Mouse (Mus musculus): ENCODE measurements around the gene Zbtb25.

Gene Zbtb25

DNA sequence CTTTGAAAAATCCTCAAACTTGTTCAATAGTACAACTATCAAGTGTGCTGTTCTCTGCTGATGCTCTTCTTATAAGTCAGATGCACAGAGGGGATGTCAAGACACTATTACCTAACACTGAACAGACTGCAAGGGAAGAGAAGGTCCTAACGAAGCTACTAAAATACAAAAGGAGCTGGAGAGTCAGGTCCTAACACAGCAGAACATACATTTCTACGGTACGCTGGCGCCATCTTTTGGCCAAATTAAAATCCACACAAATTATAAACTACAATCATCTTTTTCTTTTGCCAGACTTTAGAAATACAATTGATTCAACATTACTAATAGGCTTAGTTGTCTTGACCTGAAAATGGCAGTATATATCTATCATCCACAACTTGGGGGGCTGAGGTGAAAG is 28.3 kb downstream of the Zbtb25 start:
- DNase-seq (ENCODE audit: low read depth in 1 of 2, low spot score in 2 of 2) = peak in 1 of 2 experiments; percentile 19

DNA sequence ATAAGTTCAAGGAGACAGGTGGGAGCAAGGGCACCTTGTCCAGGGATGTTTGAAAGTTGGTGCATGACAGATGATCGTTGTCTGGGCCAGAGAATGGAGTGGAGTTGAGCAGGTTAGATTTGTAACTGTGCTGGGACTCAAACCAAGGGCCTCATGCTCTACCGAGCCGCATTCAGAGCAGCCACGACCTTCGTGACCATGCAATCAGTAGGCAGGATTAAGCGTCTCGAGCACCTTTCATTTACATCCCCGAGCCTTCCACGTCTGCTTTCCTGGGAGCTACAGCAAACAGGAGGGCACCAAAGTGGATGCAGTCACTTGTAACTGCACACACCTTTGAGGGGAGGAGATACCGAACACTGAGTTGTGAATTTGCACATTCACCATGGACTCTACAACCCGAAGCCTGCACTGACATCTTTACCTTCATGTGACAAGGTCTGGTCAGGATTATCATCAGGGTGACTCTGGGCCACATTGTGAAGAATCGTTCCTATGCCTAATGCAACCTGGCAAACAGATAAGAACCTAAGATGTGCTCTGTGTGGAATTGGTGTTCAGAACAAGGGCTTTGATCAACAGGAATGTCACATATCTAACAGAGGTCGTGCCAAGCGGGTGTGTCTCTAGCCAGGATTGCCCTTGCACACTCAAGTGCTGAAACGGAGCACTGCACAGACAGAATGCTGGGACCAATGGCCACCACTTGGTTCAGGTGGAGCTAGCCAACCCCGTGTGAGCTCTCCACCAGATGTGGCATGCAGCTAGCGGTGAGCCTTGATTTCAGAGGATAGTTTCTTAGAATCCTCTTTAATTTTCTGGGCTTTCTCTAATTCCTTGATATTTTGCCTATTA is 33.1 kb downstream of the Zbtb25 start:
- no peak for DNase-seq (ENCODE audit: low read depth in 1 of 2, low spot score in 2 of 2)

DNA sequence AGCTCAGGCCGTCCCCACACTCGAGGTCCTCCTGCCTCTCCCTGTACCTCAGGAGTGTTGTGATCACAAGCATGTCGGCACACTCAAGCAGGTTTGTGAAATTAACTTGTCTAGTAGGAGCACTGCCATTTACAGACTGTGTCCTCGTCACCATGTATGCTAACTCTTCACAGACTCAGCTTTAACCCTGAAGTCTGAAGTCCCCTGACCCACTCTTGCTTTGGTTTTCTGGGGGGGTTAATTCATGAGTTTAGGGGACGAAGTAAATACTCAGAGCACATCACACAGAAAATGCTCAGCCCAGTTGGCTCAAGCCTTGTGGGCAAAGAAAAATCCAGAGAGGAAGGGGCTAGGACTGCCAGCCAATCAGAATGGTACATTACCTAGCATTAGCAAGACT is 33.8 kb downstream of the Zbtb25 start:
- DNase-seq (ENCODE audit: low read depth in 1 of 2, low spot score in 2 of 2) = no peak

DNA sequence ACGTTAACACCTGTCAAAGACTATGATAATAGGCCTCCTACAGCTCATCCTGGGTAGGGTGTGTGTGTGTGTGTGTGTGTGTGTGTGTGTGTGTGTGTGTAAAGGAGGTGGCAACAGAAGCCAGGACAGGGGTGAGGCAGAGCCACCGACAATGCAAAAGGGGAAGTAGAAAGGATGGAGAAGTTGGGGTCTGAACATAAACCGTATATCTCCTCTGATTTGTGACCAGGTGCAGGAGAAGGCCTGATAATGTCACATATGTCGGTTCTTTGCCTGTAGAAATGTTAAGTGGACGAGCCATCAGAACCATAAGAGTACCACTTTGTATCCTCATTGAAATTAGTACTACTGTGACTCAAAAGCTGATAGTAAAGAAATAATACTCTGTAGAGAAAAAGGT is 35.7 kb downstream of the Zbtb25 start:
- DNase-seq (ENCODE audit: low read depth in 1 of 2, low spot score in 2 of 2) = no peak

DNA sequence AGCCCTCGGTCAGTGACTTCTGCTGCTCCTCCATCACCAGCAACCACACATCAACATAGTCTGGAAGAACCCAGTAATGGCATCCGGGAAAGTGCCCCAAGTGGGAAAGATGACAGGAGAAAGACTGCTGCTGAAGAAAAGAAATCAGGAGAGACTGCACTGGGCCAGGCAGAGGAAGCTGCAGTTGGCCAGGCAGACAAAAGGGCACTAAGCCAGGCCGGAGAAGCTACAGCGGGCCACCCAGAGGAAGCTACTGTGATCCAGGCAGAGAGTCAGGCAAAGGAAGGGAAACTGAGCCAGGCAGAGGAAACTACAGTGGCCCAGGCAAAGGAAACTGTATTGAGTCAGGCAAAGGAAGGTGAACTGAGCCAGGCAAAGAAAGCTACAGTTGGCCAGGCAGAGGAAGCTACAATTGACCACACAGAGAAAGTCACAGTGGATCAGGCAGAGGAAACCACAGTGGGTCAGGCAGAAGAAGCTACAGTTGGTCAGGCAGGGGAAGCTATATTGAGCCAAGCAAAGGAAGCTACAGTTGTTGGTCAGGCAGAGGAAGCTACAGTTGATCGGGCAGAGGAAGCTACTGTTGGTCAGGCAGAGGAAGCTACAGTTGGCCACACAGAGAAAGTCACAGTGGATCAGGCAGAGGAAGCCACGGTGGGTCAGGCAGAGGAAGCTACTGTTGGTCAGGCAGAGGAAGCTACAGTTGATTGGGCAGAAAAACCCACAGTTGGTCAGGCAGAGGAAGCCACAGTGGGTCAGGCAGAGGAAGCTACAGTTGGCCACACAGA is 40.6 kb downstream of the Zbtb25 start:
- no peak for DNase-seq (ENCODE audit: low read depth in 1 of 2, low spot score in 2 of 2)

DNA sequence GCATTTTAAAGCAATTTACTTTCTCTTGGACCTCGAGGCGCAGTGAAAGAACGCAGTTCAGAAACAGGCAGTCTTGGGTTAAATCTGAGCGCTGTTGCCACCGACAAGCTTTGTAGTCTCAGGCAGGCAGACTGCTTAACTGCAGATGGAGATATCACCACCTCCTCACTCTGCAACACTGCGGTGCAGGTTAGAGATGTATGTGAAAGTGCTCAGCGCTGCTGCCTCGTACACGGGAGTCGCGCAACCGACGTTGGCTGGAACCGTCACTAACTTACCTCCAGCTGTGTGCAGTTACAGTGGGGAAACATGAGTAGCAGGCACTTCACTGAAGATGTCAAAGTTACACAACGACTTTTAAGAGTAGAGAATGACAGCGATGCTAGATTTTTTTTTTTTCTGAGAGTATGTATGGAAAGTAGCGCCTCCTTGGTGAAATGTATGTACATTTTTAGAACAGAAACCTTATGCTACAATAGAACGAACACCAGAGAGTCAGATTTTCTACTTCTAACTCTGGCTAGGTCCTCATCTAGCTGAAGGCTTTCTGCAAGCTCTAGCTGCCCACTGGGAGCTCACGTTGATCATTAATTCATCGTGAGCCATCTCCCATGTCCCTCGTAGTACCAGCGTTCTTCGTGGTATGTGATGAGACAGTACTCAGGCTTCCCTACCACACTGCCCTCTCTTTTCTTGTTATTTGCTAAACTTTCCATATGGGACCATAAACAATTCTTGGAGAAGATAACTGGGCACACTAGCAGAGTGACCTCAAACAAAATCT is 42.8 kb downstream of the Zbtb25 start:
- no peak for DNase-seq (ENCODE audit: low read depth in 1 of 2, low spot score in 2 of 2)

DNA sequence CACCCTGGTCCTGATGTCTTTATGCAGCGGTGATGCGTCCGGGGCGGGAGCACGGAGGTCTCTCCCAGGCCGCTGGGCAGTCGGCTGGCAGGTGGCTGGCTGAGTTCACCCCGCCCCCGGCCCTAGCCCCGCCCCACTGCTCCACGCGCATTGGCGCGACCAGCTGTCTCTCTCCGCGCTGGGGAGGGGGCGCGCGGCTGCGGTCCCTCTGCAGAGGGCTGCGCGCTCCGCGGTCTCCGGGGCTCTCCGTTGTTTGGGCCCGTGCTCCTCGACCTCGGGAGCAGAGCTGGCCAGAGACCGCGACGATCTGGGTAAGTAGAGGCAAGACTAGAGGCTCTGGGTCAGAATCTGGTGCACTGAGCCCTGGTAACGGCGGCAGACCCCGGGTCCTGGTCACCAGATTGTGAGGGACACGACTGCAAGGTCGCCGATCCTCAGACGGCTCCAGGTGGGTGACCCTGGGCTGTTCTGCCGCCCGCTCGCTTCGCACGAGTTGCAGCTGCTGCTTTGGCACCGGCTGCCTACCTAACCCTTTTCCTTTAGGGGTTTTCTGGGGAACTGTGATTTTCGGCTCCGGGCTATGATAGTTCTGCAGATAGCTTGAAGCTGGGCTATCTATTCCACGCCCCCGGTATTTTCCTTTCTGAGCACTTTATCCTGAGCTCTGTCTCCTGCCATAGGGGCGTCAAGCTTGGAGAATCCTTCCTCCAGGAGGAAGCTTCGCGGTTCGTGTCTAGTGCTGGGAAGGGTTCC is 44.5 kb downstream of the Zbtb25 start, which contains the start of gene Akap5:
Gene Akap5 (plus strand): TSS at position 213 of the 753 bp plus-strand sequence.
- no peak for DNase-seq (ENCODE audit: low read depth in 1 of 2, low spot score in 2 of 2)

DNA sequence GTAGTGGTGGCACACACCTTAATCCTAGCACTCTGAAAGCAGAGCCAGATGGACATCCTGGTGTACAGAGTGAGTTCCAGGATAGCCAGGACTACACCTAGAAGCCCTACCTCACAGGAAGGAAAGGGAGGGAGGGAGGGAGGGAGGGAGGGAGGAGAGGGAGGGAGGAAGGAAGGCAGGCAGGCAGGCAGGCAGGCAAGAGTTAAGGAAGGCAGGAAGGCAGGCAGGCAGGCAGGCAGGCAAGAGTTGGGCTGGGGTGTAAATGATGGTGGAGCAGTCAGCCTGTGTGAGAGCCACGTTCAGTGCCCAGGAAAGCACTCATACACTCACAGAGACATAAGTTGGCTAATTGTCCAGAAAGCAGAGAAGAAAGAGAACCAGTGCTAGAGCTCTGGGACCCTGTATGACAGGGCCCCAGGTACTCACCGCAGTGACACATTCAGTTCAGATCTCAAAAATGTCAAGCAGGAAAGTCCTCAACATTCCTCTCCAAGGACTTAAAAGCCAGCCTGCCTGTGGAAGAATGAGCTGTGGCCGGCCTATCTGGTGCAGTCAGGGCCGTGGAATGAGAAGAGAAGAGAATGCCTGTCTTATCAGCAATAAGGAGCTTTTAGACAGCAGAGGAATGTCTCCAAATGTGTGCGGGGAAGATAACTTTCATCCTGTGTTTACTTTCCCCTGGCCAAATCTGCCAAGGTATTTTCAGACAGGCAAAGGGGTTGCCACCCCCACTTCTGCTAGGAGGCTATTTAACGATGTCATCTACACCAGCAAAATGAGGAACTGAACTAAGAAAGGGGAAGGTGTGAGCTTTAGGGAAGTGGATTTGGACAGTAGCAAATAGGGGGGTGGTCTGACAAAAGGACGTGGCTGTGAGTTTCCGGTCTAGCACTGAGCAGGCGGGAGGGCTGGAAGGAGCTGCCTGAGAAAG is 50.9 kb downstream of the Zbtb25 start:
- DNase-seq (ENCODE audit: low read depth in 1 of 2, low spot score in 2 of 2) = peak; percentile 48 to 49

DNA sequence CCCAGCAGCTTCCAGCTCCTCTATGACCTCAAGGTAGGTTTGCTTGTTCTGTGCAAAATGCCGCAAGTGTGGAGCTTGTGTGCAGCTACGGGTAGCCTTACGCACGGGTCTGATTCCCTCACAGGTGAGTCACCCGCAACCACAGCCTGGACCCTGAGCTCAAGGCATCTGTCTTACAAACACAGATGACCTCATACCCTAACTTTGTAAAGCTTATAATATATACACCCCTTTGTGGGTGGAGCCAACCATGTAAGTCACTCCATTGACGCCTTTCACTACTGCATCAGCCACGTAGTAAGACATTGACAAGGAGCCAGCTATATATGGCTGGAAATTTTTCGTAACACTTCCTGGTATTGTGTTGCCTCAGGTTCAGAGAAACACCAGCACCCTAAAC is 57.5 kb downstream of the Zbtb25 start:
- DNase-seq (ENCODE audit: low read depth in 1 of 2, low spot score in 2 of 2) = no peak

DNA sequence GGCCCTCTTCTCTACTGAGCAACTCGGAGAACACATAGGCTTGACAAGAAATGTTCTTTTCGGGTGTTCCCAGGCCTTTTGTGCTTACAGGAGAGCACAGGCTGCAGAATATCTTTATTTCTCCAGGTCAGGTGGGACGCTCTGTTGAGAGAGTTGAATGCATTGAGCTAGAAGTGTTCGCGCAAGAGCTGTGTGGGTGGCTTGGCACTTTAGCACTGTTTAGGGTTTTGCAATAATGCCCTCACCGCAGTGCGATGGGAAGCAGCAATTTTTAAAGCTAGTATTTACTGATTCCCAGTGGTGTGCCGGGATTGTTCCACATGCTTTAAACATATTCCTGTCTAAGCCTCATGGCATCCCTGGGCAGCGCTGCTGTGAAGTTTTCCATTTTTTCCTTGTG is 58.2 kb downstream of the Zbtb25 start:
- DNase-seq (ENCODE audit: low read depth in 1 of 2, low spot score in 2 of 2) = no peak

DNA sequence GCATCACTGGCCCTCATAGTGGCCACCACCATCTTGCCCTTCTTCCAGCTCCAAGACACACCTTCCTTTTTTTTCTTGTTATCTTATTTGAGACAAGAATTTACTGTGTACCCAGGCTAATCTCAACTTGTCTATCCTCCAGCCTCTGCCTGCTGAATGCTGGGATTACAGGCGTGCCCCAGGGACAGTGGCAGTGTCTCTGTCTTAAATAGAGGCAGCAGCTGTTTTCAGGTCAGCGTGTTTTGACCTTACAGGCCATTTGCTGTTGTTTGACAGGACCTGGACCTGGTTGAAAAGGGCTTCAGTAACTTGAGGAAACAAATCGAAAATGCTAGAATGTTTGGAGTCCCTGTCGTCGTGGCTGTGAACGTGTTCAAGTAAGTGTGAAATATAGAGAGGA is 58.8 kb downstream of the Zbtb25 start:
- no peak for DNase-seq (ENCODE audit: low read depth in 1 of 2, low spot score in 2 of 2)

DNA sequence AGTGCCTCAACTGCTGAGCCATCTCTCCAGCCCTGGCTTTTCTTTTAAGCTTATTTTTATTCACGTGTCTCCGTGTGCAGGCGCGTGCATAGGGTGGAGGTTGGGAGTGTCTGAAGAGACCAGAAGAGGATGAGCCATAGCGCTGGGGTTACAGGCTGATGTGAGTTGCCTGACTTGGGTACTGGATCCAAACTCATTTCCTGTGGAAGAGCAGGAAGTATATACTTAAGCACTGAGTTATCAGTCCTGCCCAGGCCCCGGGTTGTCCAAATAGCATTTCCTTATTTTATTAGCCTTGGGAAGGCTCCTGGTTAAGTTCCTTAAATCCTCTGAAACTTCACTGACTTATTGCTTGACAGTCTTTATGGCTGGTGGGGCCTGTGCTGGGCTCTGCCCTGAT is 59.4 kb downstream of the Zbtb25 start:
- no peak for DNase-seq (ENCODE audit: low read depth in 1 of 2, low spot score in 2 of 2)

DNA sequence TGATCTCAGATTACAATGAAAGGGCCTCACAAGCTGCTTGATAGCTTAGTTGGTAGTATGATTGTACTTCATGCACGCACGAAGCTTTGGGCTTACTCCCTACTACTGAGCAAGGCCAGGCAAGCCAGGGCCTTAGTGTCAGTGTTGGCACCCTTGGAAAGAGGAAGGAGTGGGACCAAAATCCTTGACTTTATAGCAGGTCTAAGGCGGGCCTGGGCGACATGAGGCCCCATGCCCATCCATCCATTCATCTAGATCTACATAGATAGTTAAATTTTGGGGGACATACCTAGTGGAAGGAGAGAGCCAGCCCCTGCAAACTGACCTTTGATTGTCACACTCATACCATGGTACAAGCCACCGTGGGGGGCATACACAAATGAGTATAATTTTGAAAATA is 61.0 kb downstream of the Zbtb25 start:
- DNase-seq (ENCODE audit: low read depth in 1 of 2, low spot score in 2 of 2) = no peak

DNA sequence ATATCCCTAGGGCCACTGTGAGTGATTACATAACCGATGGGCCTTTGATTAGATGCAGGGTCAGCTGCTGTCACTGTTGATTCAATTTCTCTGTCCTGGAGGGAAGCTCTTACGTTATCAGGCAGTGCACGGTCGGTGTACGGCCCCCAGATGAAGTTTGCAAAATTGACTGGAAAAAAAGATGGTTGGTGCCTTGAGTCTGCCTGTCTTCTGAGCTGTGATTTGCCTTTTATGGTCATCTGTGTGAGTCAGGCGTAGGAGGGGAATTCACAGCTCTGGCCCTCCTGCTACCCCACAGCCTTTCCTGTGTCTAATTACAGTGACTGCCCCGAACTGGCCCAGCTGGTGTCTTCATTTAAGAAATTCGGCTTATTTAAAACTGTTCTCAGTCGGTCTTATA is 61.4 kb downstream of the Zbtb25 start:
- no peak for DNase-seq (ENCODE audit: low read depth in 1 of 2, low spot score in 2 of 2)

DNA sequence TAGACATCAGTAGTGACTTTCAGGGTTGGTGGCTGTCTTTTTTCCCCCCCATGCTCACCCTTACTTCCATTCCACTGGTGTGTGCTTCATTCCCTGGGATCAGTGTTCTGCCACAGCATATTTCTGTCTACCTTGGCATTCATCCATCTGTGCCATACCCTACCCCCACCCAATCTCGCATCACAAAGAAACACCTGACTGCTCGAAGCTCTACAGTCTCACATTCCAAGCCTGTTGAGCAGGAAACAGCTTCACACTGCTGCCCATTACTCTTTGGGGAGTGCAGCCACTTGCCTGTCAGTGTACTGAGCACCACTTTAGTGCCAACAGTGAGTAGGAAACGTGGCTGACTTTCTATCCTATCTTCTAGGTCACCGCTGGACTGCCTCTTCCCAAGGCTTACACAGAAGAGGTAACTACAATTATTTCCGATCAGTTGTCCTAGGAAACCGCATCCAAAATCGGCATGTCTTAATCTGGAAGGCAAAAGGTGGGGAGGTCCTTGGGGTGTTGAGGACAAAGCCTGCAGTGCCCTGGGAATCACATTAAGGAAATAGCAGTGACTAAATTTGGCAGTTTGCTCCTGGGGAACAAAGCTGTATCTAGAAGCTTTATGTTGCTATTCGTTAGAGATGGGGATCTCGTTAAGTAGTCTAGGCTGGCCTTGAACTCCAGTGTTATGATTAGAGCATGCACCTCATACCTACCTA is 62.4 kb downstream of the Zbtb25 start:
- DNase-seq (ENCODE audit: low read depth in 1 of 2, low spot score in 2 of 2) = no peak

DNA sequence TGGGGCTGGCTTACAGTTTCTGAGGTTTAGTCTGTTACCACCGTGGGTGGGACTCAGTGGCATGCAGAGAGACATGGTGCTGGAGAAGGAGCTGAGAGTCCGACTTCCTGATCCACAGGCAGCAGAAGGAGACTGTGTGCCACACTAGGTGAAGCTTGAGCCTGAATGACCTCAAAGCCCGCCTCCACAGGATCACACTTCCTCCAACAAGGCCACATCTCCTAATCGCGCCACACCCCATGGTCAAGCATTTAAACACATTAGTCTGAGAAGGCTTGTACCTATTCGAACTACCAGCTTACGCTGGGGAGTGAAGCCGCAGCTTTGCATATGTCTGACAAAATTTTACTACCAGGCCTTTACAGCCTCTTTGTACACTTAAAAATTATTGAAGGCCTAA is 64.3 kb downstream of the Zbtb25 start:
- no peak for DNase-seq (ENCODE audit: low read depth in 1 of 2, low spot score in 2 of 2)

DNA sequence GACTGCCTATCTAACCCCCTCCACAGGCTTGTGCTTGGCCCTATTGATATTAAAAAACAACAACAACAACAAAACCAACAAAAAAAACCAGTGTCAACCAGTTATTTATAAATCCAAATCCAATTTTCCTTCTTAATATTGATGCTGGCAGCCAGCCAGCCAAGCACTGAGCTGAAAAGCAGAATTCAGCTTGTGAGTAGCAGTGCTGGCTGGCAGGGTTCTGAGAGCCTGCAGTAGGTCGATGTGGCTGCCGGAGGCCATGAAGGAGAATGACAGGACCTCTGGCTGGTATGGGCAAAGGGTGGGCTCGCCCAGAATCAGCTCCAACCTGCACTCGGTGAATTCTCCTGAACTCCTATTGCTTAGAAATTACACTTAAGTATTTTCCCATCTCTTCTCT is 65.2 kb downstream of the Zbtb25 start:
- no peak for DNase-seq (ENCODE audit: low read depth in 1 of 2, low spot score in 2 of 2)

DNA sequence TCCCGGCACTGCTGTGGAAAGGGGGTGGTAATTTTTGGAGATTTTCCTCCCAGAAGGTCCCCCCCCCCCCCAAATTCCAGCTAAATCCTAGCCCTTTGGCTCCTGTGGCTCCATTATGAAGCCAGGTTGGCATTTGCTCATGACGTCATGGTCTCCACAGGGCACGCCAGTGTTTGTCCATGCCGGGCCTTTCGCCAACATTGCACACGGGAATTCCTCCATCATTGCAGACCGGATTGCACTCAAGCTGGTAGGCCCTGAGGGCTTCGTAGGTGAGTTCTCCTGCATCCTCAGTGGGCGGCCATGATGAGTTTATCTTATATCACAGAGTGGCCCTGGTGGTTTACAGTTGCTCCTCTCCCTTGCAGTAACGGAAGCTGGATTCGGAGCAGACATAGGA is 65.9 kb downstream of the Zbtb25 start:
- DNase-seq (ENCODE audit: low read depth in 1 of 2, low spot score in 2 of 2) = no peak

DNA sequence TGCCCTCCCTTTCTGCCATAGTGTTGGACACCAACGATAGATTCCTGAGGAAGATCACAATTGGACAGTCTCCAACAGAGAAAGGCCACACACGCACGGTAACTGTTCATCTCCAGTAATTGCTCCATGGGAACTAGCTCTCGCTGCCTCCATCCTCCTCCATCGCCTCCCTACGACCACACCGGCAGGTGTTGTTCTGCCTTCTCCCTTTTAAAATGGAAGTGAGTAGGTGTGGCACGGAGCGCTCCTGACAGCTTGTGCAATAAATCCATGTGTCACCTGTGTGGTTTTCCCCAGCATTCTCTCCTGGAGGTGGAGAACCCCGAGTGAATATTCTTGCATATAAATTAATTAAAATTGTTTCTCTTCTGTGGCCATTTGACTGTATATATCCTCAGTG is 69.0 kb downstream of the Zbtb25 start:
- no peak for DNase-seq (ENCODE audit: low read depth in 1 of 2, low spot score in 2 of 2)
